Mouse (Mus musculus): Measurements from ENCODE around the gene Gna13. TPM values are rescaled to one million over a fixed set of nuclear protein-coding genes. Genes with fewer than 3 reads are reported as not detected.

Gna13 gene
- total RNA-seq, 1 experiment from 2014 or later: 95.4 TPM

- no peak for ATAC-seq (ENCODE audit: extremely low read depth, insufficient number of reproducible peaks, low FRiP score, poor library complexity, severe bottlenecking)
Observed at GRCm38 (mm10) chr11:109414802-109415201, 52.2 kb downstream of the Gna13 start.

GRCm38 (mm10) chr11:109416709-109417420 lies 54.2 kb downstream of the Gna13 start:
- no peak for ATAC-seq (ENCODE audit: extremely low read depth, insufficient number of reproducible peaks, low FRiP score, poor library complexity, severe bottlenecking)

GRCm38 (mm10) chr11:109417472-109418040 lies 54.9 kb downstream of the Gna13 start:
- ATAC-seq (ENCODE audit: extremely low read depth, insufficient number of reproducible peaks, low FRiP score, poor library complexity, severe bottlenecking): no peak

GRCm38 (mm10) chr11:109419461-109419860 lies 56.8 kb downstream of the Gna13 start:
- no peak for ATAC-seq (ENCODE audit: extremely low read depth, insufficient number of reproducible peaks, low FRiP score, poor library complexity, severe bottlenecking)

GRCm38 (mm10) chr11:109419961-109420566 lies 57.4 kb downstream of the Gna13 start:
- ATAC-seq (ENCODE audit: extremely low read depth, insufficient number of reproducible peaks, low FRiP score, poor library complexity, severe bottlenecking): peak; percentile 88

GRCm38 (mm10) chr11:109420567-109420962 lies 57.9 kb downstream of the Gna13 start:
- peak; percentile 10; the same call in 1 of the 2 replicates for ATAC-seq (ENCODE audit: extremely low read depth, insufficient number of reproducible peaks, low FRiP score, poor library complexity, severe bottlenecking)

- ATAC-seq (ENCODE audit: extremely low read depth, insufficient number of reproducible peaks, low FRiP score, poor library complexity, severe bottlenecking): no peak
Observed at GRCm38 (mm10) chr11:109421205-109421604, 58.6 kb downstream of the Gna13 start.

GRCm38 (mm10) chr11:109422263-109422662 lies 59.6 kb downstream of the Gna13 start:
- ATAC-seq (ENCODE audit: extremely low read depth, insufficient number of reproducible peaks, low FRiP score, poor library complexity, severe bottlenecking): no peak

- ATAC-seq (ENCODE audit: extremely low read depth, insufficient number of reproducible peaks, low FRiP score, poor library complexity, severe bottlenecking): no peak
Observed at GRCm38 (mm10) chr11:109423294-109423693, 60.7 kb downstream of the Gna13 start.

- peak; percentile 80 for ATAC-seq (ENCODE audit: extremely low read depth, insufficient number of reproducible peaks, low FRiP score, poor library complexity, severe bottlenecking)
Observed at GRCm38 (mm10) chr11:109425392-109426271, 63.0 kb downstream of the Gna13 start, which contains the start of gene Amz2. Gene Amz2 (plus strand): TSS chr11:109425946.

GRCm38 (mm10) chr11:109426272-109426586 lies 63.6 kb downstream of the Gna13 start:
- ATAC-seq (ENCODE audit: extremely low read depth, insufficient number of reproducible peaks, low FRiP score, poor library complexity, severe bottlenecking): no peak

- no peak for ATAC-seq (ENCODE audit: extremely low read depth, insufficient number of reproducible peaks, low FRiP score, poor library complexity, severe bottlenecking)
Observed at GRCm38 (mm10) chr11:109427353-109427752, 64.7 kb downstream of the Gna13 start.

GRCm38 (mm10) chr11:109434233-109434798 lies 71.7 kb downstream of the Gna13 start:
- peak; percentile 6; the same call in 1 of the 2 replicates for ATAC-seq (ENCODE audit: extremely low read depth, insufficient number of reproducible peaks, low FRiP score, poor library complexity, severe bottlenecking)

- ATAC-seq (ENCODE audit: extremely low read depth, insufficient number of reproducible peaks, low FRiP score, poor library complexity, severe bottlenecking): no peak
Observed at GRCm38 (mm10) chr11:109436889-109437288, 74.3 kb downstream of the Gna13 start.

GRCm38 (mm10) chr11:109439209-109439608 lies 76.6 kb downstream of the Gna13 start:
- no peak for ATAC-seq (ENCODE audit: extremely low read depth, insufficient number of reproducible peaks, low FRiP score, poor library complexity, severe bottlenecking)

- ATAC-seq (ENCODE audit: extremely low read depth, insufficient number of reproducible peaks, low FRiP score, poor library complexity, severe bottlenecking): peak; percentile 74
Observed at GRCm38 (mm10) chr11:109439829-109440340, 77.3 kb downstream of the Gna13 start.

- ATAC-seq (ENCODE audit: extremely low read depth, insufficient number of reproducible peaks, low FRiP score, poor library complexity, severe bottlenecking): no peak
Observed at GRCm38 (mm10) chr11:109440641-109441040, 78.0 kb downstream of the Gna13 start.

GRCm38 (mm10) chr11:109441119-109441518 lies 78.5 kb downstream of the Gna13 start:
- ATAC-seq (ENCODE audit: extremely low read depth, insufficient number of reproducible peaks, low FRiP score, poor library complexity, severe bottlenecking): peak; percentile 61

Data from neutrophil, adult 5-6 weeks (primary cell).